Mouse (Mus musculus): ENCODE data around the gene Atp6v0a1. TPM values are rescaled to one million over a fixed set of nuclear protein-coding genes. Genes with fewer than 3 reads are reported as not detected.

Gene Atp6v0a1
- polyA plus RNA-seq (2017; shearing (Covaris generic)), result 1.00 TPM

DNA sequence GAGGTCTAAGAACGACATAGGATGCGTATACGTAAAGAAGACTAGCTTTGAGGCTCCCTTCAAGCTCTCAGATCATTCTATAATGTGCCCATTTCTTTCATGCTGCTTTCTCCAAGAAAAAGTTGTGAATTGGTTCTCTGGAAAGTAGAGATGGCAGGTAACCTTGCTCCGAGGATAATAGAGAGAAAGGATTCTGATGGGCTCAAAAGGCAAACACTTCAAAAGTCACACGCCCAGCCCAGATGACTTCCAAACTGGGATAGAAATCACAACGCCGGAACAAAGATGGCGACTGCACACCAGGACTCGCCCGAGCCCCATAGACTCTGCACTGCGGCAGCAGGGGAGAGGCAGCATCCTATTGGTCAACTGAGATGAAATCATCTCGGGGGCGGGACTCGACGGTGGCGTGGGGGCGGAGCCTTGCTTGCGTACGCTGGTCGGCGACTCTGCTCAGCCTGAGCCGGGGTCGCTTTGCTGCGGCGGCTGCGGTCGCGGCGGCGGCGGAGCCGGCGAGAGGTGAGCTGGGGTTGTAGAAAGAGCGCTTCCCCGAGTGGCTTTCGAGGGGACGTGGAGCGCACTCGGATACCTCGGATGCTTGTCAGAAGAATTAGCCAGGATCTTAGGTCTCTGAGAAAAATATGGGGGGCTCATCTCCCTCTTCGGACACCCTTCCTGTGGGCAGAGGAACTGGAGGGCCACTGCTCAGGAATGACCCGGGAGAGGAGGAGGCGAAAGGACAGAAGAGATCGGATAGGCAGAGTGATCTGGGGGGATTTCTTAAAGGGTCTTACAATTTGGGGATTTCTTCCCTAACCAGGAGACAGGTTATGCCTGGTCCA, at the start of gene Atp6v0a1:
Gene Atp6v0a1 (plus strand): TSS at position 407 of the 842 bp plus-strand sequence.

DNA sequence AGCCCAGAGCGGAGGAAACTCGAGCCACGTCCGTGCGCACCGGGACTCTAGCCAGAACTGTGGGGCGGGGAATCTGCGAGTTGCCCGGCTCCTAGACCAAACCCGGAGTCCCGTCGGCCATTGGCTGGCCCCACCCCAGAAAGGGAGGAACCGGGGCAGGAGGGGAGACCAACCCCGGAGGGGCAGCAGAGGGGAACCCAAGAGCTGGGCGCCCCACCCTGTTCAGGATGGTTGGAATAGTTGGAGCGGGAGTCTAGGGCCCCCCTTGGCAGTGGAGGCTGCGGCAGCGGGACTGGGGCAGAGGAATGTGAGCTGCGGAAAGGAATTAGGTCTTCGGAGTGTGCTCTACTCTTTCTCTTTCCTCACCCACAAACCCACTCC, 38.7 kb upstream of the Atp6v0a1 start, which contains the start of gene Cavin1:
Gene Cavin1 (minus strand): TSS at position 331 of the 381 bp plus-strand sequence.

DNA sequence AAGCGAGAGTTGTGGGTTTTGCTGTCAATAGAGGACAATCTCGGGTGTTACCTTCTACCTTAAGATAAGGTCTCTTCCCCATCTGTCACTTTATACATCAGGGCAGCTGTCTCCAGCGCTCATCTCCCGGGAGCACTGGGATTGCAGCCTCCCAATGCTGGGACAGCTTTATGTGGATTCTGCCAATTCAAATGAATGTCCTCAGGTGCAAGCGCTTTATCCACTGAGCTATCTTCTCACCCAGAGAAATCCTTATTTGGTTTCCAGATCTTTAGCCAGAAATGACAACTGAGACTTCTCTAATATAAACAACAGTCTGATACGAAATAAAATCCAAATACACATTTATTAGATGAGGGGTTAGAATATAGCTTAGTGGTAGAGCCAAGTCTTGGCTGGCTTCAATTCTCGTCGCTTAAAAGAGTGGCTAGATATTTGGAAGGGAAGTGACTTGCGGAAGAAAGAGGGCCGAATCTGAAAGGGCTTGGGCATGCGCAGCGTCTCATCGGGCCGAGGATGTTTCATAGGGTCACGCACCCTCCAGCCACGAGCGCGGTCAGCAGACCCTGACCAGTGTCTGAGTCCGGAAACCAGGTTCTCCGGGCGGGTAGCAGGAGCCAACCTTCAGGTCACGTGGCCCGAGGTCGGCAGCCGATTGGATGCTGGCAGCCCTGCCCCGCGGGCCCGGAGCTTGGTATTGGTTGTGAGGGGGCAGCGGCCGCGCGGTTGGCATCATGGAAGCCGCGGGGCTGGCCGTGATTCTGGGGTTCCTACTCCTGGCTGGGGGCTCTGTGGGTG, 60.3 kb downstream of the Atp6v0a1 start, which contains the start of gene Naglu:
Gene Naglu (plus strand): TSS at position 622 of the 798 bp plus-strand sequence.

DNA sequence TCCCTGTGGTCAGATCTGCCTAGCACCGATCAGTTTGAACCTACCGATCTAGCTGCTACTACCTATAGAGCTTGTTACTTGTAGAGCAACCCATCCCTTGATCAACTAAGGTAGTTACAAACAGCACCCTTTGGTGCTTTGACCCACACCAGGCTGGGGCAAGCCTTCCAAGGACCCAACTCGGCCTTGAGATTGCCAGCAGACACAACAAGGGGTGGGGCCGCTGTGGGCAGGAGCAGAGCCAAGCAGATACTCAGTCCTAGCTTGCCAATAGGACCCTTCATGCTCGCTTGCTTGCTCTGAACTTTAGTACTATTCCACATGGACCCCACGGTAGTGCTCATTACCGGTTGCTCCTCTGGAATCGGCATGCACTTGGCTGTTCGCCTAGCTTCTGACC, 68.9 kb downstream of the Atp6v0a1 start, which contains the start of gene Hsd17b1:
Gene Hsd17b1 (plus strand): TSS at position 291 of the 400 bp plus-strand sequence.

DNA sequence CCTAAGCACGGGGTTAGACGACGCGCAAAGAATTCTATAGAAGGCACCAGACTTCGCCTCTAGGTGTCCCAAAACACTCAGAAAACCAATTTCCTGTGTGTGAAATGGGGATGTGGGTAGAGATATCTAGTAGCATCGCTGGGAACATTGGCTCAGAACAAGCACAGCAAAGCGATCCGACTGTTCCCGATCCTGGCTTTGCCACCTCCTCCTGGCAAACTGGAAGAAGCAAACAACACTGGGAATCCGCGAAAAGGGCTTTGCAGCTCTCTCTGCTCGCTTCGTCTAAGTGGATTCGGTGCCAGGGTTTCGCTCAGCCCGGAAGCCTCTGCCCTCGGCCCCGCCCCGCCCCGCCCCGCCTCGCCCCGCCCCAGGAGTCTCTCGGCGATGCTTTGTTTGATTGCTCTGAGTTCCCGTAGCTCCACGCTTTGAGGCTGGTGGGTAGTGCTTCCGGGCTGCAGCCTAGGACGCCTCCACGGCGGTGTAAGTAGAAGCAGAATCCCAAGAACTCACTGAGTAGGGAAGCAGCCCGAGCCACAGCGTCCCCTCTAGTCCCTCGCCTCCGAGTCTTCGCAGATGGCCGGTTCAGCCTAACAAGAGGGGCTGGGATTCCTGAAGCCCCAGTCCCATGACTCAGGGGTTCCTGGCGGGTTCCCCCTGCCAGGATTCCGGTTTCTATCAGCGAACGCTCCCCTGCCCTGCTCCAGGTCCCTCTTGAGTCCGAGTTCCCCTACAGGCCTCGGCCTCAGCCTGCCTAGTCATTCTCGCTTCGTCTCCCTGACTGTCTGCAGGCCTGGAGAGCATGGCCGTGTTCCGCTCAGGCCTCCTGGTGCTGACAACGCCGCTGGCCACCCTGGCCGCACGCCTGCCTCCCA, 73.2 kb downstream of the Atp6v0a1 start, which contains the start of gene Coasy:
Gene Coasy (plus strand): TSS at position 358 of the 875 bp plus-strand sequence.

DNA sequence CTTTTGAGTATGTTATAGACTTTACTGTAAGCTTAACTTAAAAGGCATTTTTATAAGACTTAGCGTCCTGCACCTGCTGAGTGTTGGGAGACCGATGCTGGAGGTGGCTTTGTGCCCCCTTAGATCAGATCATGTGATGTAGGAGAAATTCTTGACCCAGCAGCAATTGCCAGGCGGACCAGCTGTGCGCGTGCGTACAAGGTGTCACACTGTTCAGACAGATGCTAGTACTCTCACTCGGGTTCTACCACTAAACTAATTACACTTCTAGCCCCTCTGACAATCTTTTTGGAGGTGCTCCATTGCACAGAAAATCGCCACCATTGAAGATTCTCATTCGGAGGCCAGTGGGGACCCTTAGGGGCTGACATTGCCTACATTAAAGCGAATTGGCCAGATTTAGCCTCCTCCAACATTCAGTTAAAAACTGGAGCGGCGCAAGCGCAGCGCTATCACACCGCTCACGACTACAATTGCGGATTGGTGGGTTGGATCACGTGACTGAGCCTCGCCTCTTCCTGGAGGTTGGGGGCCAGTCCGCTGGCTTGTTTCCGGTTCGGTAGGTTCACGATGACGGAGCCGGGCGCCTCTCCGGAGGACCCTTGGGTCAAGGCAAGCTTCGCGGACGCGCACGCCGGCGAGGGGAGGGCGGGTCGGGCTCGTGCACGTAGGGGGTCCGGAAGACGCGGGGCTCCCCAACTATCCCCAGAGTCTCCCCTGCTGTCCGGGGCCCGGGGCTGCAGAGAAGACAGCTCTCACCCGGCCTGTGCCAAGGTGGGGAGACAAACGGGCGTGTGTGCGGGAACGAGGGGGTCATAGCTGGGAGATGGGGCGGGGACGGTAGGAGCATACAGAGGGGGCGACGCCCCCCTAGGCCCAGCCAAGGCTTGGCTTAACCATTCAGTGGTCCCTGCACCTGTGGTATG, 77.8 kb downstream of the Atp6v0a1 start, which contains the start of gene Mlx:
Gene Mlx (plus strand): TSS at position 522 of the 926 bp plus-strand sequence.

DNA sequence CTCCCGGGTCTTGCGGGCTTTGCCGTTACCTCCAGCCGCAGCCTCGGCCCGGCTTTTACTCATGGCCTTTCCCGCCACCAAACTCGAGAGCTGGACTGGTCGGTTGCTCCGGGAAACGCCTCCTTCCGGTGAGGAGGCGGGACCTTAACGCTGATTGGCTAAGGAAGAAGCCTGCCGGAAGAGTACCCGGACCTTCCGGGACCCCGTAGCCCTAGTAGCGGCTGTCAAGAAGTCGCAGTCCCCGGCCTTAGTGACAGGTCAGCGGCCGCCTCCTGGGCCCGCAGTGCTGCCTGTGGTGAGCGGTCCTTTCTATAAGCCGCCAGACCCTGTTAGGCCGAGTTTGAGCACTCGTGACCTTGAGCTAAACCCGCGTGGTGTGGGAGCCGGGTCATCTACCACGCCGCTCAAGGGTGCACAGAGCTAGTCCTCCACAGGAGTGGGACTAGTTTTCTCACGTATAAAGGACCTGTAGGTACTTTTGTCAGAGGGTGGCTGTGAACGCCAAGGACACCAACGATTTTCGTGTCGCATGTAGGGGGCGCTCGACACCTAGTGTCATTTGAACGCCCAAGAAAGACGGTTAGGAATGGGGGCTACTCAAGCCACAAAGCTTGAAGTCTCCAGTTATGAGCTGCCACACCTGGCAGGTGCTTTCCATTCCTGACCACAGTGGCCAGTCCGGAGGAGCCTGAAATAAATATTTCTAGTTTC, 86.2 kb downstream of the Atp6v0a1 start, which contains the start of gene Psmc3ip:
Gene Psmc3ip (minus strand): TSS at position 123 of the 711 bp plus-strand sequence.

Other genes starting within 250 kb of the Atp6v0a1 start
- gene Kcnh4, start 249.5 kb upstream of the Atp6v0a1 start, polyA plus RNA-seq (2017; shearing (Covaris generic)), result not detected
- not detected for gene Hcrt, start 246.5 kb upstream of the Atp6v0a1 start, polyA plus RNA-seq (2017; shearing (Covaris generic))
- gene Ghdc, start 238.5 kb upstream of the Atp6v0a1 start, polyA plus RNA-seq (2017; shearing (Covaris generic)), result 2.7 TPM
- gene Stat5b, start 158.7 kb upstream of the Atp6v0a1 start, polyA plus RNA-seq (2017; shearing (Covaris generic)), result 293 TPM
- gene Stat5a, start 150.1 kb upstream of the Atp6v0a1 start, polyA plus RNA-seq (2017; shearing (Covaris generic)), result 161 TPM
- gene Stat3, start 69.9 kb upstream of the Atp6v0a1 start, polyA plus RNA-seq (2017; shearing (Covaris generic)), result 338 TPM
- gene Cavin1, start 38.6 kb upstream of the Atp6v0a1 start, polyA plus RNA-seq (2017; shearing (Covaris generic)), result not detected
- 7.1 TPM for gene Naglu, start 60.6 kb downstream of the Atp6v0a1 start, polyA plus RNA-seq (2017; shearing (Covaris generic))
- gene Hsd17b1, start 69.0 kb downstream of the Atp6v0a1 start, polyA plus RNA-seq (2017; shearing (Covaris generic)), result not detected
- gene Coasy, start 73.1 kb downstream of the Atp6v0a1 start, polyA plus RNA-seq (2017; shearing (Covaris generic)), result 7.8 TPM
- 56.1 TPM for gene Mlx, start 77.8 kb downstream of the Atp6v0a1 start, polyA plus RNA-seq (2017; shearing (Covaris generic))
- gene Psmc3ip, start 86.0 kb downstream of the Atp6v0a1 start, polyA plus RNA-seq (2017; shearing (Covaris generic)), result 4.1 TPM
- 58.4 TPM for gene Retreg3, start 110.4 kb downstream of the Atp6v0a1 start, polyA plus RNA-seq (2017; shearing (Covaris generic))
- 12.5 TPM for gene Tubg1, start 110.5 kb downstream of the Atp6v0a1 start, polyA plus RNA-seq (2017; shearing (Covaris generic))
- 1.1 TPM for gene Tubg2, start 146.5 kb downstream of the Atp6v0a1 start, polyA plus RNA-seq (2017; shearing (Covaris generic))
- 0.21 TPM for gene Cntnap1, start 161.1 kb downstream of the Atp6v0a1 start, polyA plus RNA-seq (2017; shearing (Covaris generic))
- gene Plekhh3, start 161.9 kb downstream of the Atp6v0a1 start, polyA plus RNA-seq (2017; shearing (Covaris generic)), result 0.15 TPM
- 0.94 TPM for gene Ccr10, start 166.0 kb downstream of the Atp6v0a1 start, polyA plus RNA-seq (2017; shearing (Covaris generic))
- gene Ezh1, start 217.0 kb downstream of the Atp6v0a1 start, polyA plus RNA-seq (2017; shearing (Covaris generic)), result 82.5 TPM
- gene Ramp2, start 236.6 kb downstream of the Atp6v0a1 start, polyA plus RNA-seq (2017; shearing (Covaris generic)), result not detected
- gene Vps25, start 244.3 kb downstream of the Atp6v0a1 start, polyA plus RNA-seq (2017; shearing (Covaris generic)), result 78.1 TPM